Mouse (Mus musculus) thymus, adult 2 months (tissue): Measurements from ENCODE around the gene Fam155a.

Experiments
- CTCF ChIP-seq: fragments of 200-500 bp; IDR thresholded peaks from 2 replicates; pipeline ENCODE4 v1.5.1; 2012; ENCODE audit warnings: mild to moderate bottlenecking, control low read depth, low read length, moderate library complexity, borderline replicate concordance; ENCODE audit not compliant: control insufficient read depth, poor library complexity, insufficient read depth; ENCODE audit errors: extremely low read depth
- POLR2A ChIP-seq: fragments of 200-500 bp; IDR thresholded peaks from 2 replicates; pipeline ENCODE4 v1.6.1; 2012; ENCODE audit warnings: mild to moderate bottlenecking, low read length, control low read depth, moderate library complexity; ENCODE audit not compliant: control insufficient read depth, poor library complexity, insufficient read depth; ENCODE audit errors: extremely low read depth

- TF ChIP-seq POLR2A = no peak
- no peak for TF ChIP-seq CTCF
Measured at GRCm38 (mm10) chr8:9776818-9777217, 5.9 kb upstream of the Fam155a start.
